Mouse (Mus musculus): ENCODE measurements around the gene Crhr2. TPM values are rescaled to one million over a fixed set of nuclear protein-coding genes. Genes with fewer than 3 reads are reported as not detected.
A peak's percentile ranks its signal among the peaks of the same experiment; 100 is the strongest.

Crhr2 gene
- 0.11 TPM in 1 of 2 replicates, not detected in the other for polyA plus RNA-seq (2016; fragmentation: Nextera tagmentation; extraction: Ambion mirVana)

GRCm38 (mm10) chr6:55132794-55133193, at the start of gene Crhr2:
Gene Crhr2 (minus strand): TSS chr6:55133016.
- 69% methylated on average over 10 of the region's 10 CpGs for WGBS
- Histone ChIP-seq H3K36me3 (no peaks in the 10 kb centered on the region), H3K27me3 (ENCODE audit: low read depth, poor library complexity, severe bottlenecking) (no peaks in the 10 kb centered on the region), H3K27ac (no peak within 1 kb of the TSS), H3K4me1 (peaks cover 5% of the 10 kb centered on the region; the same call in 1 of the 2 replicates), H3K9me3 (replicated peaks) (no peaks in the 10 kb centered on the region), H3K4me3 (no peak within 1 kb of the TSS)
- DNase-seq (ENCODE audit: low spot score), result no peak

GRCm38 (mm10) chr6:55179560-55179959, 46.7 kb upstream of the Crhr2 start:
- no peaks in the 10 kb centered on the region for H3K9me3 ChIP-seq (replicated peaks)
- H3K36me3 ChIP-seq, result no peaks in the 10 kb centered on the region
- peaks cover 6% of the 10 kb centered on the region for H3K4me1 ChIP-seq
- WGBS, result 83% methylated on average over 7 of the region's 7 CpGs
- no peak overlapping the region for H3K27ac ChIP-seq
- no peaks in the 10 kb centered on the region for H3K27me3 ChIP-seq (ENCODE audit: low read depth, poor library complexity, severe bottlenecking)
- DNase-seq (ENCODE audit: low spot score), result no peak
- H3K4me3 ChIP-seq, result no peak overlapping the region

- no peaks in the 10 kb centered on the region for H3K27me3 ChIP-seq (ENCODE audit: low read depth, poor library complexity, severe bottlenecking)
- peaks cover 28% of the 10 kb centered on the region for H3K4me1 ChIP-seq
- H3K27ac ChIP-seq, result no peak overlapping the region
- H3K4me3 ChIP-seq, result no peak overlapping the region
- 48% methylated on average over 12 of the region's 12 CpGs for WGBS
- H3K9me3 ChIP-seq (replicated peaks), result no peaks in the 10 kb centered on the region
- H3K36me3 ChIP-seq, result no peaks in the 10 kb centered on the region
- DNase-seq (ENCODE audit: low spot score), result peak; percentile 38
Measured at GRCm38 (mm10) chr6:55177060-55177732, 44.4 kb upstream of the Crhr2 start.

- no peaks in the 10 kb centered on the region for H3K9me3 ChIP-seq (replicated peaks)
- WGBS, result 55% methylated on average over 5 of the region's 5 CpGs
- no peak overlapping the region for H3K27ac ChIP-seq
- H3K4me1 ChIP-seq, result peaks cover 28% of the 10 kb centered on the region
- no peaks in the 10 kb centered on the region for H3K36me3 ChIP-seq
- no peak for DNase-seq (ENCODE audit: low spot score)
- H3K27me3 ChIP-seq (ENCODE audit: low read depth, poor library complexity, severe bottlenecking), result no peaks in the 10 kb centered on the region
- H3K4me3 ChIP-seq, result no peak overlapping the region
Measured at GRCm38 (mm10) chr6:55175892-55176291, 43.1 kb upstream of the Crhr2 start.

- H3K27me3 ChIP-seq (ENCODE audit: low read depth, poor library complexity, severe bottlenecking), result no peaks in the 10 kb centered on the region
- WGBS, result 49% methylated on average over 2 of the region's 2 CpGs
Measured at GRCm38 (mm10) chr6:55175456-55175855, 42.6 kb upstream of the Crhr2 start.

GRCm38 (mm10) chr6:55174741-55175181, 41.9 kb upstream of the Crhr2 start, which contains the start of gene Inmt:
Gene Inmt (minus strand): TSS chr6:55175043.
- Histone ChIP-seq H3K27me3 (ENCODE audit: low read depth, poor library complexity, severe bottlenecking) (no peaks in the 10 kb centered on the region), H3K9me3 (replicated peaks) (no peaks in the 10 kb centered on the region), H3K4me1 (peaks cover 28% of the 10 kb centered on the region), H3K27ac (no peak within 1 kb of the TSS), H3K36me3 (no peaks in the 10 kb centered on the region), H3K4me3 (no peak within 1 kb of the TSS)
- DNase-seq (ENCODE audit: low spot score), result no peak
- WGBS, result 71% methylated on average over 1 of the region's 1 CpGs

More at GRCm38 (mm10) chr6:55175456-55175855, 42.6 kb upstream of the Crhr2 start:
- H3K4me1 ChIP-seq, result peaks cover 28% of the 10 kb centered on the region
- H3K27ac ChIP-seq, result no peak overlapping the region
- no peak for DNase-seq (ENCODE audit: low spot score)
- no peaks in the 10 kb centered on the region for H3K9me3 ChIP-seq (replicated peaks)
- no peak overlapping the region for H3K4me3 ChIP-seq
- no peaks in the 10 kb centered on the region for H3K36me3 ChIP-seq

- WGBS, result 44% methylated on average over 3 of the region's 3 CpGs
- no peak overlapping the region for H3K4me3 ChIP-seq
- no peak overlapping the region for H3K27ac ChIP-seq
- no peaks in the 10 kb centered on the region for H3K9me3 ChIP-seq (replicated peaks)
- no peaks in the 10 kb centered on the region for H3K36me3 ChIP-seq
- peaks cover 28% of the 10 kb centered on the region for H3K4me1 ChIP-seq
- DNase-seq (ENCODE audit: low spot score), result no peak
- H3K27me3 ChIP-seq (ENCODE audit: low read depth, poor library complexity, severe bottlenecking), result no peaks in the 10 kb centered on the region
Measured at GRCm38 (mm10) chr6:55173941-55174349, 41.1 kb upstream of the Crhr2 start.

GRCm38 (mm10) chr6:55173171-55173570, 40.4 kb upstream of the Crhr2 start:
- DNase-seq (ENCODE audit: low spot score), result no peak
- Histone ChIP-seq H3K4me3 (no peak overlapping the region), H3K27me3 (ENCODE audit: low read depth, poor library complexity, severe bottlenecking) (no peaks in the 10 kb centered on the region), H3K4me1 (peaks cover 28% of the 10 kb centered on the region), H3K27ac (no peak overlapping the region), H3K9me3 (replicated peaks) (no peaks in the 10 kb centered on the region), H3K36me3 (no peaks in the 10 kb centered on the region)
- 72% methylated on average over 10 of the region's 10 CpGs for WGBS

- Histone ChIP-seq H3K4me3 (no peak overlapping the region), H3K27ac (no peak overlapping the region), H3K36me3 (no peaks in the 10 kb centered on the region), H3K9me3 (replicated peaks) (no peaks in the 10 kb centered on the region), H3K27me3 (ENCODE audit: low read depth, poor library complexity, severe bottlenecking) (no peaks in the 10 kb centered on the region), H3K4me1 (peaks cover 28% of the 10 kb centered on the region)
- 49% methylated on average over 4 of the region's 4 CpGs for WGBS
- DNase-seq (ENCODE audit: low spot score), result no peak
Measured at GRCm38 (mm10) chr6:55171638-55172037, 38.8 kb upstream of the Crhr2 start.

- H3K27ac ChIP-seq, result no peak overlapping the region
- H3K9me3 ChIP-seq (replicated peaks), result no peaks in the 10 kb centered on the region
- WGBS, result 58% methylated on average over 5 of the region's 5 CpGs
- H3K36me3 ChIP-seq, result no peaks in the 10 kb centered on the region
- no peak for DNase-seq (ENCODE audit: low spot score)
- H3K27me3 ChIP-seq (ENCODE audit: low read depth, poor library complexity, severe bottlenecking), result no peaks in the 10 kb centered on the region
- peaks cover 25% of the 10 kb centered on the region for H3K4me1 ChIP-seq
- no peak overlapping the region for H3K4me3 ChIP-seq
Measured at GRCm38 (mm10) chr6:55169818-55170217, 37.0 kb upstream of the Crhr2 start.

- Histone ChIP-seq H3K4me3 (no peak overlapping the region), H3K36me3 (no peaks in the 10 kb centered on the region), H3K27ac (no peak overlapping the region), H3K27me3 (ENCODE audit: low read depth, poor library complexity, severe bottlenecking) (no peaks in the 10 kb centered on the region), H3K9me3 (replicated peaks) (no peaks in the 10 kb centered on the region), H3K4me1 (no peaks in the 10 kb centered on the region)
- 56% methylated on average over 7 of the region's 7 CpGs for WGBS
- DNase-seq (ENCODE audit: low spot score), result peak; percentile 77
Measured at GRCm38 (mm10) chr6:55166777-55167463, 34.1 kb upstream of the Crhr2 start.

GRCm38 (mm10) chr6:55163046-55163584, 30.3 kb upstream of the Crhr2 start:
- no peak for DNase-seq (ENCODE audit: low spot score)
- no peaks in the 10 kb centered on the region for H3K9me3 ChIP-seq (replicated peaks)
- 89% methylated on average over 8 of the region's 8 CpGs for WGBS

GRCm38 (mm10) chr6:55161311-55161761, 28.5 kb upstream of the Crhr2 start:
- 85% methylated on average over 5 of the region's 5 CpGs for WGBS
- Histone ChIP-seq H3K4me1 (no peaks in the 10 kb centered on the region), H3K27ac (no peak overlapping the region), H3K9me3 (replicated peaks) (no peaks in the 10 kb centered on the region), H3K36me3 (no peaks in the 10 kb centered on the region), H3K4me3 (no peak overlapping the region), H3K27me3 (ENCODE audit: low read depth, poor library complexity, severe bottlenecking) (no peaks in the 10 kb centered on the region)
- DNase-seq (ENCODE audit: low spot score), result no peak

More at GRCm38 (mm10) chr6:55163046-55163584, 30.3 kb upstream of the Crhr2 start:
- Histone ChIP-seq H3K27ac (no peak overlapping the region), H3K4me1 (no peaks in the 10 kb centered on the region), H3K4me3 (no peak overlapping the region), H3K36me3 (no peaks in the 10 kb centered on the region), H3K27me3 (ENCODE audit: low read depth, poor library complexity, severe bottlenecking) (no peaks in the 10 kb centered on the region)

All from limb, embryonic 10.5 days (tissue).